Mouse (Mus musculus) ES-E14 (cell line): ENCODE measurements at regions not wholly inside any gene's neighbourhood (a gene's known extent, or its start where the extent isn't known, plus 50 kb on each side); places are given as distances from the start of the nearest gene placed in this dataset.

Experiments
- DNase-seq: peaks from one replicate; pipeline ENCODE4 v3.0.0-alpha.2; 2013; ENCODE audit warnings: low read depth, low spot score
- H3K27ac ChIP-seq: 2 replicates; pipeline ENCODE4 v1.5.1; 2012; ENCODE audit warnings: low read depth, mild to moderate bottlenecking, low read length, moderate library complexity, mixed read lengths; ENCODE audit not compliant: poor library complexity, insufficient read depth, severe bottlenecking
- H3K36me3 ChIP-seq: 2 replicates; pipeline ENCODE4 v1.6.1; 2012; ENCODE audit warnings: mild to moderate bottlenecking, low read length, moderate library complexity, mixed read lengths; ENCODE audit not compliant: control insufficient read depth, poor library complexity, insufficient read depth, severe bottlenecking
- H3K4me1 ChIP-seq, 2 experiments: fragments of 150-350 bp in 1 of 2; sonication (generic) in 1 of 2; 2 replicates each; pipeline ENCODE4 v1.6.1; 2012; ENCODE audit warnings: low read length in 2 of 2, mild to moderate bottlenecking in 1 of 2, mixed read lengths in 1 of 2; ENCODE audit not compliant: control insufficient read depth in 2 of 2, insufficient read depth in 2 of 2, poor library complexity in 1 of 2
- H3K4me3 ChIP-seq, 2 experiments: fragments of 150-350 bp in 1 of 2; sonication (generic) in 1 of 2; 2 replicates each; pipeline ENCODE4 v1.5.1; 2012; ENCODE audit warnings: low read length in 2 of 2, low read depth in 1 of 2, mild to moderate bottlenecking in 1 of 2, mixed read lengths in 1 of 2; ENCODE audit not compliant: insufficient read depth in 1 of 2, poor library complexity in 1 of 2, severe bottlenecking in 1 of 2
- H3K9ac ChIP-seq: 2 replicates; pipeline ENCODE4 v1.6.1; 2012; ENCODE audit warnings: low read depth, mild to moderate bottlenecking, low read length, mixed read lengths; ENCODE audit not compliant: poor library complexity, insufficient read depth, severe bottlenecking
- H3K9me3 ChIP-seq: fragments of 150-350 bp; sonication (generic); 2 replicates; pipeline ENCODE4 v1.6.1; 2012; ENCODE audit warnings: low read depth, mild to moderate bottlenecking, low read length; ENCODE audit not compliant: control insufficient read depth, insufficient read depth
- CHD2 ChIP-seq: IDR thresholded peaks from 2 replicates; pipeline ENCODE4 v1.6.1; 2014; ENCODE audit warnings: mild to moderate bottlenecking, low read depth, low read length, inconsistent platforms
- HCFC1 ChIP-seq: IDR thresholded peaks from 2 replicates; pipeline ENCODE4 v1.6.1; 2012; ENCODE audit warnings: low read length, inconsistent platforms, borderline replicate concordance; ENCODE audit not compliant: insufficient read depth
- MAFK ChIP-seq: IDR thresholded peaks from 2 replicates; pipeline ENCODE4 v1.6.1; 2014; ENCODE audit warnings: mild to moderate bottlenecking, low read depth, low read length, inconsistent platforms; ENCODE audit not compliant: insufficient read depth
- ZC3H11A ChIP-seq: IDR thresholded peaks from 2 replicates; pipeline ENCODE4 v1.6.1; 2012; ENCODE audit warnings: low read depth, mild to moderate bottlenecking, inconsistent platforms, low read length, borderline replicate concordance
- ZNF384 ChIP-seq: IDR thresholded peaks from 2 replicates; pipeline ENCODE4 v1.6.1; 2012; ENCODE audit warnings: low read depth, low read length, inconsistent platforms
- in situ Hi-C, 2 experiments: fragments of 600-800 bp; cut with MboI; formaldehyde crosslinking; loops; one replicate each; pipeline ENCODE4 v1.15.1; 2025; ENCODE audit warnings: low sequenced_read_pairs in 2 of 2, inconsistent platforms in 1 of 2; ENCODE audit not compliant: unreplicated experiment in 2 of 2

- TF ChIP-seq ZC3H11A = no peak
- no peak for TF ChIP-seq ZNF384
- no peak for TF ChIP-seq CHD2
- no peak for TF ChIP-seq HCFC1
- TF ChIP-seq MAFK = no peak
- in situ Hi-C loops = no loop called here
- Histone ChIP-seq H3K27ac (no peak overlapping the region), H3K9ac (no peak overlapping the region), H3K9me3 (no peaks in the 10 kb centered on the region), H3K4me3 (no peak overlapping the region), H3K4me1 (no peaks in the 10 kb centered on the region), H3K36me3 (no peaks in the 10 kb centered on the region)
- DNase-seq = no peak
These were observed 180.2 kb upstream of the Jade1 start for GRCm38 (mm10) chr3:41375230-41375930.

- Histone ChIP-seq H3K9me3 (no peaks in the 10 kb centered on the region), H3K9ac (no peak overlapping the region), H3K4me3 (no peak overlapping the region), H3K27ac (no peak overlapping the region), H3K4me1 (no peaks in the 10 kb centered on the region), H3K36me3 (no peaks in the 10 kb centered on the region)
- in situ Hi-C loops = no loop called here
- TF ChIP-seq ZC3H11A (no peak), ZNF384 (no peak), MAFK (no peak), HCFC1 (no peak), CHD2 (no peak)
- DNase-seq = no peak
These were observed 182.3 kb upstream of the Jade1 start for GRCm38 (mm10) chr3:41373198-41373597.

GRCm38 (mm10) chr3:41368351-41369101 is 187.0 kb upstream of the Jade1 start:
- H3K4me3 ChIP-seq = no peak overlapping the region
- H3K9me3 ChIP-seq = no peaks in the 10 kb centered on the region
- in situ Hi-C loops = no loop called here
- no peaks in the 10 kb centered on the region for H3K4me1 ChIP-seq
- no peak for TF ChIP-seq MAFK
- TF ChIP-seq ZC3H11A = no peak
- no peak for TF ChIP-seq CHD2
- no peak for TF ChIP-seq ZNF384
- TF ChIP-seq HCFC1 = no peak
- H3K36me3 ChIP-seq = no peaks in the 10 kb centered on the region
- DNase-seq = no peak
- no peak overlapping the region for H3K27ac ChIP-seq
- H3K9ac ChIP-seq = no peak overlapping the region

GRCm38 (mm10) chr3:41366764-41367163 is 188.8 kb upstream of the Jade1 start:
- Histone ChIP-seq H3K9ac (no peak overlapping the region), H3K36me3 (no peaks in the 10 kb centered on the region), H3K4me1 (no peaks in the 10 kb centered on the region), H3K27ac (no peak overlapping the region), H3K4me3 (no peak overlapping the region), H3K9me3 (no peaks in the 10 kb centered on the region)
- TF ChIP-seq ZC3H11A = no peak
- no peak for TF ChIP-seq CHD2
- no peak for TF ChIP-seq MAFK
- TF ChIP-seq ZNF384 = no peak
- no peak for TF ChIP-seq HCFC1
- in situ Hi-C loops = no loop called here
- DNase-seq = no peak
